Mouse (Mus musculus) ovary, adult 18-20 months (tissue): ENCODE data around the gene Btn1a1.
A peak's percentile ranks its signal among the peaks of the same experiment; 100 is the strongest.

Experiments used
- DNase-seq: peaks from one replicate; pipeline ENCODE4 v3.0.0; 2022; ENCODE audit warnings: low spot score, mixed read lengths

Gene Btn1a1

GRCm38 (mm10) chr13:23465600-23466109 lies at the start of gene Btn1a1:
Btn1a1 (minus strand) TSS chr13:23465901.
- DNase-seq: no peak

GRCm38 (mm10) chr13:23515281-23515680 lies 49.6 kb upstream of the Btn1a1 start:
- no peak for DNase-seq

- DNase-seq: no peak
These were observed 47.8 kb upstream of the Btn1a1 start for GRCm38 (mm10) chr13:23513517-23513916.

GRCm38 (mm10) chr13:23510127-23510526 lies 44.4 kb upstream of the Btn1a1 start:
- no peak for DNase-seq

GRCm38 (mm10) chr13:23506819-23507515 lies 41.3 kb upstream of the Btn1a1 start:
- no peak for DNase-seq

GRCm38 (mm10) chr13:23506351-23506750 lies 40.6 kb upstream of the Btn1a1 start:
- no peak for DNase-seq

- no peak for DNase-seq
These were observed 40.1 kb upstream of the Btn1a1 start for GRCm38 (mm10) chr13:23505662-23506345.

GRCm38 (mm10) chr13:23503797-23504196 lies 38.1 kb upstream of the Btn1a1 start:
- no peak for DNase-seq

GRCm38 (mm10) chr13:23502916-23503315 lies 37.2 kb upstream of the Btn1a1 start:
- DNase-seq: no peak

GRCm38 (mm10) chr13:23502031-23502567 lies 36.4 kb upstream of the Btn1a1 start:
- DNase-seq: no peak

- no peak for DNase-seq
These were observed 35.8 kb upstream of the Btn1a1 start for GRCm38 (mm10) chr13:23501511-23501910.

GRCm38 (mm10) chr13:23500424-23501200 lies 34.9 kb upstream of the Btn1a1 start:
- DNase-seq: no peak

- DNase-seq: no peak
These were observed 34.2 kb upstream of the Btn1a1 start for GRCm38 (mm10) chr13:23499943-23500342.

- no peak for DNase-seq
These were observed 33.0 kb upstream of the Btn1a1 start for GRCm38 (mm10) chr13:23498653-23499052.

GRCm38 (mm10) chr13:23497656-23498321 lies 32.1 kb upstream of the Btn1a1 start:
- no peak for DNase-seq

GRCm38 (mm10) chr13:23495526-23495925 lies 29.8 kb upstream of the Btn1a1 start:
- DNase-seq: no peak

- DNase-seq: no peak
These were observed 26.3 kb upstream of the Btn1a1 start for GRCm38 (mm10) chr13:23491990-23492389.

- DNase-seq: no peak
These were observed 25.6 kb upstream of the Btn1a1 start for GRCm38 (mm10) chr13:23491263-23491662.

GRCm38 (mm10) chr13:23490863-23491262 lies 25.2 kb upstream of the Btn1a1 start:
- DNase-seq: no peak

- DNase-seq: peak; percentile 43
These were observed 23.0 kb upstream of the Btn1a1 start, which contains the start of gene Btn2a2 for GRCm38 (mm10) chr13:23488400-23489322. Btn2a2 (minus strand) TSS chr13:23488857.

- DNase-seq: no peak
These were observed 19.6 kb upstream of the Btn1a1 start for GRCm38 (mm10) chr13:23485271-23485670.
